Mouse (Mus musculus): Measurements from ENCODE around the gene Csmd2.

DNA sequence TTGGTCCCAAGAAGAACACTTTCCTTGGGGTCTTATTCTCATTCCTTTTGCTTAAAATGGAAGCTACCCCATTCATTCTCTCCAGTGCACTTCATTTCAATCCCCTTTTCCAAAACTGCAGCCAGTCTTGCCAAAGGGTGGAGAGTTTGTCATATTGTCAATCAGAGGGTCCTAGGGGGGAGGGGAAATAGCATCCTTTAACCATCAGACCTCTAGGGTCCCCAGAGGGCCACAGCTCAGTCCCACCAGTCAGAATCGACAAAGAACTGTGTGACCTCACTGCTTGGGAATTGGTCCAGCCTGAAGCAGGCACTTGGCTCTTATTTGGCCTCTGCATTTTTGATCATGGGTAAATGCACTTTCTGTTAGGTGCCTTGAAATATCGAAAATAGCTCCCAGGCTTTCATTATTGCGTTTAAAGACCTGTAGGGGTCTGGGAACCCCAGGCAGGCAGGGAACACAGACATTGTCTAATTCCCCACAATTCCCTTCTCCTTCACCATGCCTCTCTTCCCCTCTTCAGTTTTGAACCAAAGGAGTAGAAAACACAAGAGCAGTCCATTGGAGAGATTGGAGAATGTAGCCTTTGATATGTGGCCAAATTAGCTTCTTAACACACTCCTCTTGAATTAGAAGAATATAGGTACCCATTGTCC is 17.3 kb downstream of the Csmd2 start:
- TF ChIP-seq CTCF (IDR thresholded peaks at IDR 0.05; ENCODE audit: control insufficient read depth, insufficient read depth, low read length) (no peak), POLR2A (IDR thresholded peaks at IDR 0.05; ENCODE audit: borderline replicate concordance, control insufficient read depth, low read depth, low read length) (no peak)
